Mouse (Mus musculus): ENCODE data around the gene Pbrm1.

GRCm38 (mm10) chr14:31114011-31114410, 95.1 kb downstream of the Pbrm1 start:
- TF ChIP-seq CTCF (IDR thresholded peaks at IDR 0.05; ENCODE audit: low read depth) (no peak), EP300 (IDR thresholded peaks at IDR 0.05; ENCODE audit: low read depth) (no peak)
